Mouse (Mus musculus): ENCODE results near the gene Gap43.

- no peak for TF ChIP-seq CTCF (IDR thresholded peaks at IDR 0.05; ENCODE audit: low read depth)
- no peak for TF ChIP-seq EP300 (IDR thresholded peaks at IDR 0.05; ENCODE audit: low read depth)
These were observed 3.8 kb downstream of the Gap43 start for GRCm38 (mm10) chr16:42336610-42337009.

Data from liver, postnatal 0 days (tissue).